Mouse (Mus musculus): Measurements from ENCODE around the gene Adamts3.

- TF ChIP-seq CTCF (IDR thresholded peaks at IDR 0.05; ENCODE audit: extremely low read depth, insufficient read length, insufficient replicate concordance, low read depth, low read length) (no peak), POLR2A (IDR thresholded peaks at IDR 0.05; ENCODE audit: low read depth, low read length) (no peak)
These were observed 203.1 kb downstream of the Adamts3 start for GRCm38 (mm10) chr5:89679871-89680536.

Measured in small intestine, adult 2 months (tissue).